Mouse (Mus musculus): Measurements from ENCODE around the gene Med16.

DNA sequence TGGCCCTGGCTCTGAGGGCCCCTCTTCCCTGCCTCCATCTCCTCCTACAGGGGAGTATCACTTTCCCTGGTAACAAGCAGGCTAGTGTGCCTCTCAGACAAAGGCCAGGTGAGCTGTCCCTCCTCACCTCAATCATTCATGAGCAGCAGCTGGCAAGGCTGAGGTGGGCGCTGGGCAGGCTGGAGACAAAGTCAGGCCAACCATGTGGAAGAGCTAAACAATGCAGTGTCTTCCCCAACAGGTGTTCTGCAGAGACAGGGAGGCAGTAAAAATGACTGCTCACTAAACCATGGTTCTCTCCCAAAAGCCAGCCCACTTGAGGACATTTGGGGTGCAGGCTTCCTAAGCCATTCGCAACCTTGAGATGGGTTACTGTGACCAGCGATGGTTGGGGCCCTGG is 57.1 kb downstream of the Med16 start:
- TF ChIP-seq CTCF (IDR thresholded peaks at IDR 0.05; ENCODE audit: borderline replicate concordance, extremely low read depth, insufficient read depth, insufficient read length) (no peak), POLR2A (IDR thresholded peaks at IDR 0.05; ENCODE audit: borderline replicate concordance, extremely low read depth, insufficient read depth, insufficient read length, poor library complexity, severe bottlenecking) (no peak)
